Mouse (Mus musculus) lung, embryonic 15.5 days (tissue): ENCODE results near the gene Rai1. TPM values are rescaled to one million over a fixed set of nuclear protein-coding genes. Genes with fewer than 3 reads are reported as not detected.
A peak's percentile ranks its signal among the peaks of the same experiment; 100 is the strongest.

ENCODE experiments used
- ATAC-seq: fragments of 200-750 bp; cut with Nextera tagmentation; 2 replicates; pipeline ENCODE4 v1.8.0; 2017; ENCODE audit warnings: moderate number of reproducible peaks, borderline replicate concordance; ENCODE audit not compliant: low FRiP score, low TSS enrichment; ENCODE audit errors: extremely low read depth
- H3K27ac ChIP-seq: fragments of 300-500 bp; sonication (generic); 2 replicates; pipeline ENCODE4 v1.5.1; 2015; ENCODE audit warnings: moderate library complexity, mild to moderate bottlenecking, inconsistent platforms
- H3K27me3 ChIP-seq: fragments of 300-500 bp; sonication (generic); 2 replicates; pipeline ENCODE4 v1.6.1; 2015; ENCODE audit warnings: inconsistent platforms
- H3K36me3 ChIP-seq: fragments of 300-500 bp; sonication (generic); 2 replicates; pipeline ENCODE4 v1.6.1; 2015; ENCODE audit warnings: inconsistent platforms
- H3K4me1 ChIP-seq: fragments of 300-500 bp; sonication (generic); 2 replicates; pipeline ENCODE4 v1.6.1; 2015; ENCODE audit warnings: inconsistent platforms
- H3K4me2 ChIP-seq: fragments of 300-500 bp; sonication (generic); 2 replicates; pipeline ENCODE4 v1.6.1; 2015; ENCODE audit warnings: inconsistent platforms, mild to moderate bottlenecking, moderate library complexity
- H3K4me3 ChIP-seq: fragments of 300-500 bp; sonication (generic); 2 replicates; pipeline ENCODE4 v1.5.1; 2015; ENCODE audit warnings: mild to moderate bottlenecking, inconsistent platforms
- H3K9ac ChIP-seq: fragments of 300-500 bp; sonication (generic); 2 replicates; pipeline ENCODE4 v1.6.1; 2015; ENCODE audit warnings: inconsistent platforms
- H3K9me3 ChIP-seq: fragments of 300-500 bp; sonication (generic); 2 replicates; pipeline ENCODE4 v1.6.1; 2016; ENCODE audit warnings: inconsistent platforms
- WGBS: fragments of 180-500 bp; shearing (Covaris S2); methylation state at CpG from one replicate; pipeline ENCODE4 v1.1.7; 2015; 5-methylcytosine and 5-hydroxymethylcytosine counted together
- polyA plus RNA-seq: library from polyadenylated mRNA; unstranded; fragments of >200 nt; fragmentation: Nextera tagmentation; extraction: Ambion mirVana; gene quantifications from 2 replicates; pipeline ENCODE4 v1.2.1, GENCODE M21; 2015

The Rai1 gene
- polyA plus RNA-seq, 1 experiment from 2014 or later = 27.9 TPM

DNA sequence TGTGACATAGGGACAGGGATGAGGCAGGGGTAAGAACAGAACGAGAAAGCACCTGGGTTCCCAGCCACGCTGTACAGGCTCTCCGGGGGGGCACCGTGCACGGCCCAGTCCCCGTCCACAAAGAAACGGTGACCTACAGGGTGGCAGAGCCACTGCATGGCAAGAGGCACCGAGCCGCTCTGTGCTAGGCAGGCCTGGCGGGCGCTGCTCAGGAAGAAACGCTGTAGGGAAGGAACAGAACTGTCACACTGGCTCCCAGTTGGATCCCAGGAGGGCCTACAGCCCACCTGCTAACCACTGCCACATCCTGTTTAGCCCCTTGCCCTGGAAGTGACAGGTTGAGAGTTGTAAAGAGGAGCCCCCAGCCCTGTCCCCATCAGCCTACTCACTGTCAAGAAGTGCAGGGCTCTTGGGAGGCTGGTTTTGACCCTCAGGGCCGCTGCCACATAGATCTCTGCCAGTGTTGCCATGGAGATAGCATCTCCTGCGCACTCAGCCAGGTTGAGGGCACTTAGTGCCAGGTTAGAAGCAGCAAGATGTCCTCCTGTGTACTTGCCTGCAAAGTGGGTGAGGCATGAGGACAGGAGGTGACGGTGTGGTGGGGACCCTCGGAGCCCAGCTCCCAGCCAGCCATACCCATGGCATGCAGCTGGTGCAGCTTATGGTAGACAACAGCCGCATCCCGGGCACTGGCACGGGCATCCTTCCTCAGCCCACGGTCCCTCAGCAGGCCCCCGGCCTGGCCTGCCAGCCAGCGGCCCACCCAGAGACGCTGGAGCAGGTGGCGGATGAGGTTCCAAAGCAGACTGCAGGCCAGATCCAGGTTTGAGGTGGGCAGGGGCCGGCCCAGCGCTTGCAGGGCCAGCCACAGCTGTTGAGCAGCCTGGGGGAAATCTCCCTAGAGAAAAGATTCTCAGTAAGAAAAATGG, 98.2 kb downstream of the Rai1 start:
- 89% methylated on average over 26 of the region's 26 CpGs for WGBS
- Histone ChIP-seq H3K4me3 (no peak overlapping the region), H3K4me1 (peaks cover 32% of the 10 kb centered on the region), H3K27ac (no peak overlapping the region), H3K9me3 (no peaks in the 10 kb centered on the region), H3K36me3 (peaks cover 89% of the 10 kb centered on the region), H3K9ac (no peak overlapping the region), H3K27me3 (no peaks in the 10 kb centered on the region), H3K4me2 (no peak overlapping the region)
- no peak for ATAC-seq

- no peak for ATAC-seq
- Histone ChIP-seq H3K27ac (peak overlapping the region; percentile 58), H3K36me3 (peaks cover 71% of the 10 kb centered on the region), H3K4me1 (peaks cover 50% of the 10 kb centered on the region), H3K27me3 (no peaks in the 10 kb centered on the region), H3K4me2 (no peak overlapping the region), H3K9ac (no peak overlapping the region), H3K9me3 (no peaks in the 10 kb centered on the region), H3K4me3 (no peak overlapping the region)
- 70% methylated on average over 12 of the region's 12 CpGs for WGBS
These were observed 100.2 kb downstream of the Rai1 start for GRCm38 (mm10) chr11:60205026-60205425.

DNA sequence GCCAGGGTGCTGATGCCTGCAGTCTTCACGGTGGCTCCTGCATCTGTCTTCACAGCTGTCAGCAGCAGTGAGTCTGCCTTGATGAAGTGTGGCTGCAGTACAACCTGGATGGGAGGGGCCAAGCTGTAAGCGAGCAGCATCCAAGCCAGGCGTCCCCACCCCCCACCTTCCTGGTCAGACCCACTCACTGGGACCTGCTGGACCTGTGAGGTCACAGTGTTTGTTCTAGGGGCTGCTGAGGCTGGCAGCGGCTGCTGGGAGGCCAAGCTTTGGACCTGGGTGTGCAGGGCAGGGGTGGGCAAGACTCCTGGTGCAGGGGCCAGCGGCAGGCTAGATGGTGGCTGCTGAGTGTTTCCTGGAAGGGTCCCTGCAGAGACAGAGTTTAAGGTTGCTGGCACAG, 101.4 kb downstream of the Rai1 start:
- Histone ChIP-seq H3K36me3 (peaks cover 59% of the 10 kb centered on the region), H3K4me1 (peaks cover 56% of the 10 kb centered on the region), H3K27ac (no peak overlapping the region), H3K9ac (no peak overlapping the region), H3K9me3 (no peaks in the 10 kb centered on the region), H3K4me2 (0 out of 2 replicates have a peak overlapping the region, but pooled peaks have one; percentile 2), H3K4me3 (no peak overlapping the region), H3K27me3 (no peaks in the 10 kb centered on the region)
- ATAC-seq = no peak
- WGBS = 33% methylated on average over 5 of the region's 5 CpGs

GRCm38 (mm10) chr11:60208201-60208600, 103.4 kb downstream of the Rai1 start:
- H3K9me3 ChIP-seq = no peaks in the 10 kb centered on the region
- 45% methylated on average over 6 of the region's 6 CpGs for WGBS
- H3K4me3 ChIP-seq = peak overlapping the region; percentile 50
- H3K27me3 ChIP-seq = no peaks in the 10 kb centered on the region
- peaks cover 39% of the 10 kb centered on the region for H3K36me3 ChIP-seq
- no peak for ATAC-seq
- peak overlapping the region; percentile 92 for H3K27ac ChIP-seq
- H3K4me1 ChIP-seq = peaks cover 76% of the 10 kb centered on the region
- H3K4me2 ChIP-seq = peak overlapping the region; percentile 88
- peak overlapping the region; percentile 45 for H3K9ac ChIP-seq

- 20% methylated on average over 4 of the region's 4 CpGs for WGBS
- Histone ChIP-seq H3K4me3 (peak overlapping the region; percentile 50), H3K9me3 (no peaks in the 10 kb centered on the region), H3K27ac (peak overlapping the region; percentile 92), H3K36me3 (peaks cover 34% of the 10 kb centered on the region), H3K4me1 (peaks cover 81% of the 10 kb centered on the region), H3K9ac (peak overlapping the region; percentile 45), H3K4me2 (peak overlapping the region; percentile 88), H3K27me3 (no peaks in the 10 kb centered on the region)
- ATAC-seq = no peak
These were observed 103.9 kb downstream of the Rai1 start for GRCm38 (mm10) chr11:60208712-60209111.

DNA sequence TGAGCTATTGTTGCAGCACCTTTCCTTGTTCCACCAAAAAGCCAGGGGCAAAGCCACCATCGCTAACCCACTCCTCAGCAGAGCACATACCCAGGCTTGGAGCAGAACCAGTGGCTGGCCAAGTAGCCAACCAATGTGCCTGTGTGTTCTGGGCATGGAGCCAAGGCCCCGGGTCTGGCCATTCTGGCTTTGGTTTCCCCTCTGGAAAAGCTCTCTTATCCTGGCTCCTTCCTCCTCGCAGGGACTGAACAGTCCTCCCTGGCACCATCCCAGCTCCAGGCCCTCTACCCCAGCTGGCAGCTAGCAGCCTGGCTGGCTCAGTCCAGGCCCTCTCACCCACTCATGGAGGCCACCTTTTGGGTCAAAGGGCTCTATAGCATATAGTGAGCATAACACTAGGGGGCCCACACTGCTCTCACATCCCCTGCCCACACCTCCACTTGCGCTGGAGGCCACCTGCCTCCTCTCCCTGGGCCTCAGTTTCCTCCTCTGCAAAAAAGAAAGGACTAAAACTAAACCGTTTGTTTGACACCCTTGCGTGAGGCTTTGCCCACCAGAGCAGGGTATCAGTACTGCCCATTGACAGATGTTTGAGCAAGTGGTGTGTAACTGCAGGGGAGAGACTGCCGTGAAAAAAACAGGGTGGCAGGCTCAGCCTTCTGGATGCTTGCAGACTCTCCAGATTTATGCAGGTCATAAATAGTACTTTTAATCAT, 104.6 kb downstream of the Rai1 start:
- ATAC-seq = peak; percentile 44
- peaks cover 84% of the 10 kb centered on the region for H3K4me1 ChIP-seq

DNA sequence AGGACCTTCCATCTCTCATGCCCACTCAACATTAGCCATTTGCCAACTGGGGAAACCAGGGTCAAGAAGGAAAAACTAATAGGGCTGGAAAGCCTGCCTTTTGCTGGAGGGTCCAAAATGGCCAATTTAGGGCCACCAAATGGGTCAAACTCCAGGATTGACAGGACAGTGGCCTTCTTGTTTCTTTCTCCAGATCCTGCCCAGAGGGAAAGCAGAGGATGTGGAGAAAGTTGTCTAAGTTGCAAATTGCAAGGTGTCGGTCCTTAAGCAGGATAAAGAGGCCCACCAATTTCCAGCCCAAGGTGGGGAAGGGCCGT, 105.1 kb downstream of the Rai1 start:
- 0% methylated on average over 2 of the region's 2 CpGs for WGBS
- Histone ChIP-seq H3K27me3 (no peaks in the 10 kb centered on the region), H3K4me2 (peak overlapping the region; percentile 88), H3K4me3 (peak overlapping the region; percentile 50), H3K27ac (peak overlapping the region; percentile 92), H3K9ac (peak overlapping the region; percentile 45), H3K36me3 (peaks cover 22% of the 10 kb centered on the region), H3K4me1 (peaks cover 84% of the 10 kb centered on the region), H3K9me3 (no peaks in the 10 kb centered on the region)
- no peak for ATAC-seq

More for the DNA sequence above, 104.6 kb downstream of the Rai1 start:
- H3K9ac ChIP-seq = peak overlapping the region; percentile 45
- H3K27ac ChIP-seq = peak overlapping the region; percentile 92
- 27% methylated on average over 7 of the region's 7 CpGs for WGBS
- H3K4me2 ChIP-seq = peak overlapping the region; percentile 88
- no peaks in the 10 kb centered on the region for H3K27me3 ChIP-seq
- no peaks in the 10 kb centered on the region for H3K9me3 ChIP-seq
- peak overlapping the region; percentile 50 for H3K4me3 ChIP-seq
- H3K36me3 ChIP-seq = peaks cover 27% of the 10 kb centered on the region

- under 1% methylated on average over 47 of the region's 47 CpGs for WGBS
- Histone ChIP-seq H3K4me1 (peaks cover 84% of the 10 kb centered on the region), H3K9ac (peak overlapping the region; percentile 45), H3K27me3 (no peaks in the 10 kb centered on the region), H3K4me3 (peak overlapping the region; percentile 50), H3K9me3 (no peaks in the 10 kb centered on the region), H3K36me3 (peaks cover 18% of the 10 kb centered on the region), H3K4me2 (peak overlapping the region; percentile 88), H3K27ac (peak overlapping the region; percentile 92)
- peak; percentile 86 for ATAC-seq
These were observed 105.5 kb downstream of the Rai1 start for GRCm38 (mm10) chr11:60210305-60210724.

DNA sequence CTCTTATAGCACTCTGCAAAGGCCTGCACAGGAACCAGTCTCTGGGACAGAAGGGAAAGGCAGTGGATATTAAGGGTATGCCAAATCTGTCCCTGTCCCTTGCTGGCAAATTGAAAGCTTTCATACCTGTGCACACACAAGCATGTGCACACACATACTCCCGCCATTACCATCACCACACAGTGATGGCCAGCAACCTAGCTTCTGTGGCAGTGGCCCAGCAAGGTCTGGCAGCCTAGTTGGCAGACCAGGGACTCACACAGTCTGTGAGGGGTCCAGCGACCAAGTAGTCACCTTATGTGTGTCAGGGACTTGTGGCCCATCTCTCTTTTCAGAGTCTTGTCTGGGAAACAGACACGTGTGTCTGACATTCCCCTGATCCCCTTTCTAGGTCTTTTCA, 106.3 kb downstream of the Rai1 start:
- H3K4me1 ChIP-seq = peaks cover 80% of the 10 kb centered on the region
- H3K27ac ChIP-seq = peak overlapping the region; percentile 74
- H3K9me3 ChIP-seq = no peaks in the 10 kb centered on the region
- WGBS = 57% methylated on average over 3 of the region's 3 CpGs
- H3K36me3 ChIP-seq = peaks cover 10% of the 10 kb centered on the region
- 0 out of 2 replicates have a peak overlapping the region, but pooled peaks have one; percentile 50 for H3K4me3 ChIP-seq
- peak overlapping the region; percentile 88; the same call in 1 of the 2 replicates for H3K4me2 ChIP-seq
- H3K9ac ChIP-seq = peak overlapping the region; percentile 34; the same call in 1 of the 2 replicates
- no peak for ATAC-seq
- no peaks in the 10 kb centered on the region for H3K27me3 ChIP-seq

DNA sequence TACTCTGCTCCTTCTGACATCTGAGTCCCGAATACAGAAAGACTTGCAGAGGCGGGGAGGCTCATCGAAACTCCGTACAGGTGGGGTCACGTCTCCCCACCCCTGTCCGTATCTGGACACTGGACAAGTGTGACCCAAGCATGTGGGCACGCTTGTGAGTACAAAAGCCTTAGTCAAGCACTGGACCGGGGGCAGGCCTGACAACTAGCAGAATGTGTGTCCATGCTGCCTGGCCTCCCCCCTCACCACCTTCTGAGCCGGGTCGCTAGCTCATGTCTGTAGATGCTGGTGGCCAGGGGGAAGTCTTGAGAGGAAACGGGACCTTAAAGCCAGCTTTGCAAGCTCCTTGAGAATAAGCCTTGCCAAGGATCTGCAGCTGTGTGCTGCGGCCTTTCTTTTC, 106.9 kb downstream of the Rai1 start:
- Histone ChIP-seq H3K9ac (no peak overlapping the region), H3K4me1 (peaks cover 74% of the 10 kb centered on the region), H3K27ac (peak overlapping the region; percentile 78), H3K27me3 (no peaks in the 10 kb centered on the region), H3K4me2 (no peak overlapping the region), H3K9me3 (no peaks in the 10 kb centered on the region), H3K36me3 (peaks cover 5% of the 10 kb centered on the region; the same call in 1 of the 2 replicates), H3K4me3 (no peak overlapping the region)
- ATAC-seq = no peak
- 51% methylated on average over 12 of the region's 12 CpGs for WGBS

- Histone ChIP-seq H3K9me3 (no peaks in the 10 kb centered on the region), H3K4me1 (peaks cover 68% of the 10 kb centered on the region), H3K4me2 (no peak overlapping the region), H3K36me3 (0 out of 2 replicates have a peak, but pooled peaks cover 4% of the 10 kb centered on the region), H3K27ac (peak overlapping the region; percentile 78), H3K4me3 (no peak overlapping the region), H3K9ac (no peak overlapping the region), H3K27me3 (no peaks in the 10 kb centered on the region)
- WGBS = 59% methylated on average over 6 of the region's 6 CpGs
- ATAC-seq = no peak
These were observed 108.5 kb downstream of the Rai1 start for GRCm38 (mm10) chr11:60213266-60213665.

- H3K9ac ChIP-seq = no peak overlapping the region
- WGBS = 78% methylated on average over 1 of the region's 1 CpGs
- no peak overlapping the region for H3K4me3 ChIP-seq
- ATAC-seq = no peak
- 0 out of 2 replicates have a peak, but pooled peaks cover 4% of the 10 kb centered on the region for H3K36me3 ChIP-seq
- H3K9me3 ChIP-seq = no peaks in the 10 kb centered on the region
- no peak overlapping the region for H3K27ac ChIP-seq
- no peaks in the 10 kb centered on the region for H3K27me3 ChIP-seq
- H3K4me1 ChIP-seq = peaks cover 58% of the 10 kb centered on the region
- H3K4me2 ChIP-seq = no peak overlapping the region
These were observed 111.9 kb downstream of the Rai1 start for GRCm38 (mm10) chr11:60216671-60217070.
